ENCODE assay signal across 14 mouse cellular contexts in genomic region chr14:23108590-23108989, GRCm38 (mm10).
"Had no signal": no experiment of that assay in that cellular context is flagged by ENCODE, and none has a peak within 500 bp of the region (broad histone marks: within the 10 kb centered on the region; RNA-seq: fewer than 3 reads in every experiment).

No protein-coding gene starts in this region.

- ATAC-seq: inflammation-experienced regulatory T-cells, adult 6 months had no signal

- DNase-seq: layer of hippocampus, postnatal 36 days; liver, embryonic 13.5 days; lung, adult 2 months; lung, postnatal 14 days; lung, postnatal 4 days; midbrain, embryonic 14.5 days; thymus, adult 2 months; thymus, postnatal 14 days; thymus, postnatal 4 days had no signal

- H3K36me3 ChIP-seq: liver, embryonic 13.5 days had no signal

- H3K27ac ChIP-seq: kidney, postnatal 0 days; left cerebral cortex, adult 2 months; liver, embryonic 13.5 days; stomach, postnatal 0 days had no signal

- H3K9ac ChIP-seq: liver, embryonic 13.5 days had no signal

- H3K4me3 ChIP-seq: left cerebral cortex, adult 2 months; liver, embryonic 13.5 days had no signal

- H3K4me1 ChIP-seq: liver, embryonic 13.5 days had no signal

- H3K4me2 ChIP-seq: liver, embryonic 13.5 days; midbrain, embryonic 11.5 days had no signal

- H3K9me3 ChIP-seq: liver, embryonic 13.5 days had no signal

- H3K27me3 ChIP-seq: liver, embryonic 13.5 days had no signal
